8 mouse cellular contexts compared by ENCODE assay signal in genomic region chr1:56972950-56973592, GRCm38 (mm10). TPM values are rescaled to one million over a fixed set of nuclear protein-coding genes. Genes with fewer than 3 reads are reported as not detected.
DNase-seq lines count a peak whose midpoint lies in the region; ATAC-seq lines count a peak whose summit lies in the region.

No protein-coding gene starts in this region.

- no peaks in the 10 kb centered on the region for H3K9me3 ChIP-seq in forebrain, embryonic 15.5 days
- H3K9me3 ChIP-seq in neural tube, embryonic 15.5 days (replicated peaks): no peaks in the 10 kb centered on the region

- H3K9ac ChIP-seq in forebrain, embryonic 15.5 days (replicated peaks): peak overlapping the region; percentile 75
- peak overlapping the region; percentile 42 for H3K9ac ChIP-seq in neural tube, embryonic 15.5 days (replicated peaks)

- intact Hi-C loops in heart, postnatal 25 days (cut with DNase I): no loop called here

- H3K4me3 ChIP-seq in forebrain, embryonic 15.5 days: peak overlapping the region; percentile 89
- peak overlapping the region; percentile 58 for H3K4me3 ChIP-seq in neural tube, embryonic 15.5 days (replicated peaks)

- peak; percentile 58 for ATAC-seq in CD4-positive, CD25-positive, alpha-beta regulatory T cell, adult 4 months
- ATAC-seq in forebrain, embryonic 15.5 days (replicated peaks): peak; percentile 52
- ATAC-seq in neural tube, embryonic 15.5 days (ENCODE audit: low FRiP score): peak; percentile 65

- no peaks in the 10 kb centered on the region for H3K36me3 ChIP-seq in forebrain, embryonic 15.5 days
- no peaks in the 10 kb centered on the region for H3K36me3 ChIP-seq in neural tube, embryonic 15.5 days

- DNase-seq in c-Kit-positive CD71-positive TER-119-positive erythroid progenitor cells, embryonic 14.5 days (ENCODE audit: low spot score): peak; percentile 26
- peak; percentile 87 for DNase-seq in heart, postnatal 25 days (ENCODE audit: low spot score)
- DNase-seq in layer of hippocampus, adult 18-20 months (ENCODE audit: low spot score in 2 of 2): peak; percentile 89 to 95
- peak; percentile 95 for DNase-seq in lung, adult 18-20 months
- peak; percentile 97 for DNase-seq in testis, postnatal 10 days (ENCODE audit: low spot score)

- H3K4me2 ChIP-seq in forebrain, embryonic 15.5 days (replicated peaks): peak overlapping the region; percentile 94
- H3K4me2 ChIP-seq in neural tube, embryonic 15.5 days: peak overlapping the region; percentile 100

- peak overlapping the region; percentile 96 for H3K27ac ChIP-seq in forebrain, embryonic 15.5 days (replicated peaks)
- H3K27ac ChIP-seq in neural tube, embryonic 15.5 days (replicated peaks): peak overlapping the region; percentile 48; the same call in 1 of the 2 replicates

- H3K27me3 ChIP-seq in forebrain, embryonic 15.5 days: peaks cover 22% of the 10 kb centered on the region
- peaks cover 65% of the 10 kb centered on the region for H3K27me3 ChIP-seq in neural tube, embryonic 15.5 days (replicated peaks)

- peaks cover 57% of the 10 kb centered on the region for H3K4me1 ChIP-seq in forebrain, embryonic 15.5 days
- H3K4me1 ChIP-seq in neural tube, embryonic 15.5 days: peaks cover 56% of the 10 kb centered on the region

- WGBS in forebrain, embryonic 15.5 days: under 1% methylated on average over 47 of the region's 47 CpGs
- WGBS in neural tube, embryonic 15.5 days: under 1% methylated on average over 47 of the region's 47 CpGs

RNA-seq across cellular contexts. Expression of gene Satb2, which starts 5.4 kb away (rescaled TPM):
- polyA plus RNA-seq in CD4-positive, CD25-positive, alpha-beta regulatory T cell, adult 4 months (2017; shearing (Covaris generic)): not detected
- polyA plus RNA-seq in forebrain, embryonic 15.5 days (2015; fragmentation: Nextera tagmentation; extraction: Ambion mirVana): 46.2 and 62.5 TPM in 2 replicates
- under 1 TPM; 0.34 to 0.39 TPM for total RNA-seq in heart, postnatal 25 days (2021)
- total RNA-seq in layer of hippocampus, adult 18-20 months (2021): 10 to 100 TPM; 16.5 to 18.8 TPM
- polyA plus RNA-seq in neural tube, embryonic 15.5 days (2015; fragmentation: Nextera tagmentation; extraction: Ambion mirVana): 1.2 and 1.7 TPM in 2 replicates

Comparison
In these comparisons a context has a peak if more than half of its experiments do, and no peak if none do; other contexts are left out.
1. Peak in every context shown above with its lines: DNase-seq, ATAC-seq, H3K4me3 ChIP-seq and H3K27ac ChIP-seq.
2. DNase-seq: peak in every context shown above with its lines; median percentile 97 in testis, postnatal 10 days; 95 in lung, adult 18-20 months; 92 in layer of hippocampus, adult 18-20 months; 87 in heart, postnatal 25 days; 26 in c-Kit-positive CD71-positive TER-119-positive erythroid progenitor cells, embryonic 14.5 days.
3. RNA of gene Satb2, which starts 5.4 kb away (polyA plus RNA-seq): 46.2 to 62.5 TPM in forebrain, embryonic 15.5 days; 1.2 to 1.7 TPM in neural tube, embryonic 15.5 days and not detected in CD4-positive, CD25-positive, alpha-beta regulatory T cell, adult 4 months; every median in the first group is over 10 times any median in the second.